Mouse (Mus musculus): ENCODE measurements around the gene Cdk10. TPM values are rescaled to one million over a fixed set of nuclear protein-coding genes. Genes with fewer than 3 reads are reported as not detected.
"Not testable (repeated sequence)": the region's sequence is repeated elsewhere in the genome, so short reads cannot be mapped to it uniquely, and the experiment has no call there.

Cdk10 gene
- polyA plus RNA-seq, 1 experiment, result 31.0 TPM

DNA sequence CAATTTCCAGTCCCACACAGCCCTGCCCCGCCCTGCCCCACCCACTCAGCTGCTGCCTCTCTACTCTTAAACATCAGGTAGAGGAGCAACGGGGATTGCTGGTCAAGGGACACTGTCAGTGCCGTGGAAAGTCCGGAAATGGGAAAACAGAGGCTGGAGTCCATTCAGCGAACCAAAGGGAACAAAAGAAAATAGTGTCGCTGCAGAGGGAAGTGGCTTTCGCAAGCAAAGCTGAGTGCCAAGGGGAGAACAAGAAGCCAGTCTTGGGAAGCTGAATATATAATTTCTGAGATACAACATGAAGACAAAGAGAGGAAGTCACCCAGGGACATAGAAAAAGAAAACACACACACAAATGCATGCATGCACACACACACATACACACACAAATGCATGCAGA lies 35.8 kb upstream of the Cdk10 start:
- Histone ChIP-seq H3K27me3 (ENCODE audit: control insufficient read depth, insufficient read depth, insufficient read length) (no peaks in the 10 kb centered on the region), H3K36me3 (ENCODE audit: control insufficient read depth, insufficient read depth) (no peaks in the 10 kb centered on the region), H3K79me2 (ENCODE audit: control insufficient read depth, insufficient read depth) (no peaks in the 10 kb centered on the region), H3ac (ENCODE audit: control insufficient read depth, insufficient read length) (no peak overlapping the region), H3K4me2 (ENCODE audit: low read depth) (no peak overlapping the region), H3K4me3 (no peak overlapping the region)
- TF ChIP-seq USF1 (IDR thresholded peaks at IDR 0.05; ENCODE audit: low read depth) (no peak), POLR2AphosphoS2 (IDR thresholded peaks at IDR 0.05; ENCODE audit: insufficient read length, low read depth) (no peak), MYOD1 (IDR thresholded peaks at IDR 0.05; ENCODE audit: control insufficient read depth in 1 of 3, insufficient read length in 2 of 3, low read depth in 2 of 3) (no peak), MYOG (IDR thresholded peaks at IDR 0.05; ENCODE audit: control insufficient read depth in 1 of 3, insufficient read depth in 1 of 3, insufficient read length in 2 of 3, low read depth in 2 of 3) (no peak), POLR2A (IDR thresholded peaks at IDR 0.05; ENCODE audit: insufficient read length, low read depth) (no peak), TCF3 (IDR thresholded peaks at IDR 0.05; ENCODE audit: insufficient read length, low read depth) (no peak), SRF (IDR thresholded peaks at IDR 0.05; ENCODE audit: control insufficient read depth, insufficient read length, low read depth) (no peak), TCF12 (IDR thresholded peaks at IDR 0.05; ENCODE audit: insufficient read depth, poor library complexity, severe bottlenecking) (no peak), REST (IDR thresholded peaks at IDR 0.05; ENCODE audit: insufficient read depth, insufficient read length) (no peak), E2F4 (IDR thresholded peaks at IDR 0.05; ENCODE audit: insufficient read depth) (no peak), CEBPB (IDR thresholded peaks at IDR 0.05; ENCODE audit: insufficient read depth, poor library complexity, severe bottlenecking) (no peak), MAX (IDR thresholded peaks at IDR 0.05; ENCODE audit: low read depth) (no peak)

GRCm38 (mm10) chr8:123190678-123191077 lies 34.0 kb upstream of the Cdk10 start:
- no peak overlapping the region for H3K4me2 ChIP-seq (ENCODE audit: low read depth)
- H3ac ChIP-seq (ENCODE audit: control insufficient read depth, insufficient read length), result no peak overlapping the region
- H3K79me2 ChIP-seq (ENCODE audit: control insufficient read depth, insufficient read depth), result no peaks in the 10 kb centered on the region
- no peaks in the 10 kb centered on the region for H3K36me3 ChIP-seq (ENCODE audit: control insufficient read depth, insufficient read depth)
- H3K4me3 ChIP-seq, result no peak overlapping the region
- TF ChIP-seq TCF3 (IDR thresholded peaks at IDR 0.05; ENCODE audit: insufficient read length, low read depth) (no peak), POLR2A (IDR thresholded peaks at IDR 0.05; ENCODE audit: insufficient read length, low read depth) (no peak), TCF12 (IDR thresholded peaks at IDR 0.05; ENCODE audit: insufficient read depth, poor library complexity, severe bottlenecking) (no peak), E2F4 (IDR thresholded peaks at IDR 0.05; ENCODE audit: insufficient read depth) (no peak), POLR2AphosphoS2 (IDR thresholded peaks at IDR 0.05; ENCODE audit: insufficient read length, low read depth) (no peak), USF1 (IDR thresholded peaks at IDR 0.05; ENCODE audit: low read depth) (no peak)
- no peaks in the 10 kb centered on the region for H3K27me3 ChIP-seq (ENCODE audit: control insufficient read depth, insufficient read depth, insufficient read length)

DNA sequence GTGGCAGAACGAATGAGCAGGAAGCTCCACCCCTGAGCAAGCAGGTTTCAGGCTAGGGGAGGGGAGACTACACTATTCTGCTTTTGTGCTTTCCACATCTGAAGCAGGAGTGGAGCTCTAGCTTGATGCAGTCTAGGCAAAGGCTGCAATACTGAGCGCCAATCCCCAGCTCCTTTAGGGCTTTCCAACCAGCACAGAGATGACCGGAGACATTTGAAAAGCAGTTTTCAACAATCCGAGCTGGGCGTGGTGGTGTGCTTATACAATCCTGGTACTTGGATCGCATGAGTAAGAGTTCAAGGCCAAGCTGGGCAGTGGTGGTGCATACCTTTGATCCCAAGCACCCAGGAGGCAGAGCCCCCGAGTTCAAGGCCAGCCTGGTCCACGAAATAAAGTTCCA lies 32.7 kb upstream of the Cdk10 start:
- Histone ChIP-seq H3K36me3 (ENCODE audit: control insufficient read depth, insufficient read depth) (no peaks in the 10 kb centered on the region), H3K4me2 (ENCODE audit: low read depth) (no peak overlapping the region), H3K4me3 (no peak overlapping the region), H3K27me3 (ENCODE audit: control insufficient read depth, insufficient read depth, insufficient read length) (no peaks in the 10 kb centered on the region), H3ac (ENCODE audit: control insufficient read depth, insufficient read length) (no peak overlapping the region), H3K79me2 (ENCODE audit: control insufficient read depth, insufficient read depth) (no peaks in the 10 kb centered on the region)
- TF ChIP-seq POLR2A (IDR thresholded peaks at IDR 0.05; ENCODE audit: insufficient read length, low read depth) (no peak), TCF3 (IDR thresholded peaks at IDR 0.05; ENCODE audit: insufficient read length, low read depth) (no peak), E2F4 (IDR thresholded peaks at IDR 0.05; ENCODE audit: insufficient read depth) (no peak), SRF (IDR thresholded peaks at IDR 0.05; ENCODE audit: control insufficient read depth, insufficient read length, low read depth) (no peak)

DNA sequence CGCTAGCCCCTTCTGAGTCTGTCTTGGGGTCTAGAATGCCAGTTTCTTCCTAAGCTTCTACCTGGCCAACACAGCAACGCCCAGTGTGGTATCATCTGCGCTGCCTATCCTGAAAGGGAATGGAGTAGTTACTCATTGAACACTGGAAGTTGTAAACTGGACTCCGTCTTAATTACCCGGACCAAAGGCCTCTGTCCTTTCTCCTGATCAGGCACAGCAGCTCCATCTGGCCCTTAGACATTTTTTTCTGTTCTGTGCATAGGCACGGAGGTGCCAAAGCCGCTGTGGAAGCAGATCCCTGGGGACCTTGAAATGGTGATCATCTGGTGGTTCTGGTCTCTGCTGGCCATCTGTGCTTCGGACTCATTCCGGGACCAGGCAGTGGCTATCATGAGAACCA lies 30.9 kb upstream of the Cdk10 start:
- Histone ChIP-seq H3K36me3 (ENCODE audit: control insufficient read depth, insufficient read depth) (no peaks in the 10 kb centered on the region), H3K4me2 (ENCODE audit: low read depth) (no peak overlapping the region), H3K4me3 (no peak overlapping the region), H3ac (ENCODE audit: control insufficient read depth, insufficient read length) (no peak overlapping the region), H3K79me2 (ENCODE audit: control insufficient read depth, insufficient read depth) (no peaks in the 10 kb centered on the region), H3K27me3 (ENCODE audit: control insufficient read depth, insufficient read depth, insufficient read length) (no peaks in the 10 kb centered on the region)
- TF ChIP-seq TCF12 (IDR thresholded peaks at IDR 0.05; ENCODE audit: insufficient read depth, poor library complexity, severe bottlenecking) (no peak), SRF (IDR thresholded peaks at IDR 0.05; ENCODE audit: control insufficient read depth, insufficient read length, low read depth) (no peak), USF1 (IDR thresholded peaks at IDR 0.05; ENCODE audit: low read depth) (no peak), CEBPB (IDR thresholded peaks at IDR 0.05; ENCODE audit: insufficient read depth, poor library complexity, severe bottlenecking) (no peak)

DNA sequence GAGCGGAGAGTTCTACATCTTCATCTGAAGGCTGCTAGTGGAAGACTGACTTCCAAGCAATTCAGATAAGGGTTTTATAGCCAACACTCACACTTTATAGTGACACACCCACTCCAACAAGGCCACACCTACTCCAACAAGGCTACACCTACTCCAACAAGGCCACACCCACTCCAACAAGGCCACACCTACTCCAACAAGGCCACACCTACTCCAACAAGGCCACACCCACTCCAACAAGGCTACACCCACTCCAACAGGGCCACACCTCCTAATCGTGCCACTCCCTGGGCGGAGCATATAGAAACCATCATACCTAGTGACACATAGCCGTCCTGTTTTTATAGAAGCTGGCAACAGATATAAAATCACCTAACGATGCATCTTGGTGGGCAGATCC lies 27.6 kb upstream of the Cdk10 start:
- not testable (repeated sequence) for H3ac ChIP-seq (ENCODE audit: control insufficient read depth, insufficient read length); H3K79me2 ChIP-seq (ENCODE audit: control insufficient read depth, insufficient read depth); H3K27me3 ChIP-seq (ENCODE audit: control insufficient read depth, insufficient read depth, insufficient read length); H3K4me2 ChIP-seq (ENCODE audit: low read depth); H3K4me3 ChIP-seq; H3K36me3 ChIP-seq (ENCODE audit: control insufficient read depth, insufficient read depth)

DNA sequence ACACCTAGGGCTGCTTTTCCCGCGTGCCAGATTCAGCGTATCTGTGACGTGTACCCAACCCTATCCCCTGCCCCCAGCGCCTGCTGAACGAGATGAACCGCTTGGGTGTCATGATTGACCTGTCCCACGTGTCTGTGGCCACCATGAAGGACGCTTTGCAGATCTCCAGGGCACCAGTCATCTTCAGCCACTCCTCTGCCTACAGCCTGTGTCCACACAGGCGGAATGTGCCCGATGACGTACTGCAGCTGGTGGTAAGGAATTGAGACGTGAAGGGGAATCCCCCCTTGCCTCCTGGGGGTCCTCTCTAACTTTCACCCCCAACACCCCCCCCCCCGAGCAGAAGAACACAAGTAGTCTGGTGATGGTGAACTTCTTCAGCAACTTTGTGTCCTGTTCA lies 24.8 kb upstream of the Cdk10 start:
- Histone ChIP-seq H3K36me3 (ENCODE audit: control insufficient read depth, insufficient read depth) (no peaks in the 10 kb centered on the region), H3K4me2 (ENCODE audit: low read depth) (no peak overlapping the region), H3K27me3 (ENCODE audit: control insufficient read depth, insufficient read depth, insufficient read length) (peaks cover 3% of the 10 kb centered on the region), H3K79me2 (ENCODE audit: control insufficient read depth, insufficient read depth) (no peaks in the 10 kb centered on the region), H3ac (ENCODE audit: control insufficient read depth, insufficient read length) (no peak overlapping the region), H3K4me3 (no peak overlapping the region)
- TF ChIP-seq MYOD1 (IDR thresholded peaks at IDR 0.05; ENCODE audit: control insufficient read depth in 1 of 3, insufficient read length in 2 of 3, low read depth in 2 of 3), result no peak
- TF ChIP-seq TCF12 (IDR thresholded peaks at IDR 0.05; ENCODE audit: insufficient read depth, poor library complexity, severe bottlenecking), result no peak
- no peak for TF ChIP-seq MYOG (IDR thresholded peaks at IDR 0.05; ENCODE audit: control insufficient read depth in 1 of 3, insufficient read depth in 1 of 3, insufficient read length in 2 of 3, low read depth in 2 of 3)
- no peak for TF ChIP-seq USF1 (IDR thresholded peaks at IDR 0.05; ENCODE audit: low read depth)
- no peak for TF ChIP-seq POLR2AphosphoS2 (IDR thresholded peaks at IDR 0.05; ENCODE audit: insufficient read length, low read depth)
- TF ChIP-seq REST (IDR thresholded peaks at IDR 0.05; ENCODE audit: insufficient read depth, insufficient read length), result no peak
- TF ChIP-seq CEBPB (IDR thresholded peaks at IDR 0.05; ENCODE audit: insufficient read depth, poor library complexity, severe bottlenecking), result no peak
- TF ChIP-seq POLR2A (IDR thresholded peaks at IDR 0.05; ENCODE audit: insufficient read length, low read depth), result no peak
- TF ChIP-seq SRF (IDR thresholded peaks at IDR 0.05; ENCODE audit: control insufficient read depth, insufficient read length, low read depth), result no peak
- no peak for TF ChIP-seq E2F4 (IDR thresholded peaks at IDR 0.05; ENCODE audit: insufficient read depth)
- TF ChIP-seq MAX (IDR thresholded peaks at IDR 0.05; ENCODE audit: low read depth), result no peak
- no peak for TF ChIP-seq TCF3 (IDR thresholded peaks at IDR 0.05; ENCODE audit: insufficient read length, low read depth)
